Mouse (Mus musculus): ENCODE measurements at regions not wholly inside any gene's neighbourhood (a gene's known extent, or its start where the extent isn't known, plus 50 kb on each side); places are given as distances from the start of the nearest gene placed in this dataset.

- no peak for DNase-seq
These were observed 67.3 kb downstream of the C1d start for GRCm38 (mm10) chr11:17324651-17325050.

GRCm38 (mm10) chr11:17325731-17326646, 68.6 kb downstream of the C1d start:
- no peak for DNase-seq

- DNase-seq = no peak
These were observed 69.3 kb downstream of the C1d start for GRCm38 (mm10) chr11:17326695-17327094.

GRCm38 (mm10) chr11:17351476-17351875, 94.1 kb downstream of the C1d start:
- no peak for DNase-seq

- DNase-seq = no peak
These were observed 95.1 kb downstream of the C1d start for GRCm38 (mm10) chr11:17352148-17353130.

- no peak for DNase-seq
These were observed 102.4 kb downstream of the C1d start for GRCm38 (mm10) chr11:17359698-17360254.

GRCm38 (mm10) chr11:17377859-17378258, 120.5 kb downstream of the C1d start:
- no peak for DNase-seq

- DNase-seq = no peak
These were observed 129.4 kb downstream of the C1d start for GRCm38 (mm10) chr11:17386756-17387155.

- DNase-seq = no peak
These were observed 136.5 kb downstream of the C1d start for GRCm38 (mm10) chr11:17393832-17394231.

GRCm38 (mm10) chr11:17414531-17414930, 157.2 kb downstream of the C1d start:
- DNase-seq = peak; percentile 5 to 12

- DNase-seq = no peak
These were observed 157.8 kb downstream of the C1d start for GRCm38 (mm10) chr11:17415144-17415543.

- no peak for DNase-seq
These were observed 160.4 kb downstream of the C1d start for GRCm38 (mm10) chr11:17417656-17418289.

- no peak for DNase-seq
These were observed 184.8 kb downstream of the C1d start for GRCm38 (mm10) chr11:17442133-17442532.

- DNase-seq = no peak
These were observed 191.9 kb downstream of the C1d start for GRCm38 (mm10) chr11:17449289-17449688.

- DNase-seq = no peak
These were observed 193.1 kb downstream of the C1d start for GRCm38 (mm10) chr11:17450360-17451045.

- DNase-seq = no peak
These were observed 194.1 kb downstream of the C1d start for GRCm38 (mm10) chr11:17451451-17451850.

GRCm38 (mm10) chr11:17453530-17453929, 196.2 kb downstream of the C1d start:
- no peak for DNase-seq

- no peak for DNase-seq
These were observed 201.6 kb downstream of the C1d start for GRCm38 (mm10) chr11:17458946-17459345.

- DNase-seq = peak; percentile 14 to 44
These were observed 202.9 kb downstream of the C1d start for GRCm38 (mm10) chr11:17460024-17460919.

- peak; percentile 10 to 12 for DNase-seq
These were observed 203.5 kb downstream of the C1d start for GRCm38 (mm10) chr11:17460920-17461279.

Measured in heart, adult 18-20 months (tissue).